Mouse (Mus musculus): ENCODE results near the gene Ncam1.

Ncam1 gene

DNA sequence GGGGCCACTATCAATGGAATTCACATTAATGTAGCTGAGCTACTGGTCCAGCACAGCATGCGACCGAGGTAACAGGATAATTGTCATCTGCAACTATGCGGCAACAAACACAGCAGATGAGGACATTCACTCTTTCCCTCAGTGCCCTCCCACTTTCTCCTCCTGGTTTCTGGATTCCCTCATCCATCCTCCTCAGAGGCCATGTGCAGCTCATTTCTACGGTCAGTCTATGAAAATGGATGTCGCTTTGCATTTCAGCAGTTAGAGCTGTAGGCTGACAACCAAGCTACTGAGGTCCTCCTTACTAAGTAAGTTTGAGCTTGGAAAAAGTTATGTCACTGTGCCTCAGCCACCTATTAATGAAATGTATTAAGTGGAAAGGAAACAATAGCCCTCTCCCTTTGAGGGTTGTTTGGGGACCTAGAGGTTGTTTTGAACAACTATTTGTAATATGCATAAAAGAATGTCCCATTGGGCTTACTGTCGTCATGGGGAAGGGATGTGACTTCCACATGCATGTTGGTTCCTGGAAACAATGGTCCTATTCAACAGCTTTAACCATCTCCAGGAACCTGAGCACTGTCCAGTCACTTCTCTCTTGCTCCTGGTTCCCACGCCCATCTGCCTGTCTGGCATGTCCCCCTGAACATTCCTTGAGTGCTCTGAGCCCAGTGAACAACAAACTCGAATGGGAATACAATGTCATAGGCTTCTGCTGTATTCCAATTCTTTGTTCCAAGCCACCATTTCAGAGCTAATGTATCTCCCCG lies 122.8 kb downstream of the Ncam1 start:
- no peak for DNase-seq

DNA sequence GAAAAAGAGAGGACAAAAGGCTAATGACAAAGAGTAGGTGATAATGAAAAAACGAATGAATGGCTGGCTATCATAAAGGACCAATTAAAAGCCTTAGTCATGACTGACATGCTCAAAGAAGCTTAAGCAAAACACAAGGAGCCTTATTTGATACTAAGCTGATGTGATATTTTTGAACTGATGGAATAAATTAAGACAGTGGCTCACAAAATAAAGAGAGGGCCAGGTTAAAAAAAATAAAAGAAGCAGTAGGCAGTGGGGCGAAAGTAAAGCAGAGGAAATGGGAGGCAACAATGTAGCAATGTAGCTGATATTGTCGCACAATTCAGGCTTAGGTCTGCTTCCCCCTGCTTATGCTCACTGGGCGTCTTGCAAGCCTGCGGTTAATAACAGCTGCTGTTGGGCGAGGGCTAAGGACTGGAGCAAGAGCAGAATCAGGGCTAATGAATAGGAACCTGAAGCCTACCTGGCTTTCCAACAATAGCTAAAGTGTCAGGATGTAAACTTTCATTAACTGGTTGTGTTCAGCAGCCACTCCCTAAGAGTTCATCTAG lies 126.0 kb downstream of the Ncam1 start:
- no peak for DNase-seq

DNA sequence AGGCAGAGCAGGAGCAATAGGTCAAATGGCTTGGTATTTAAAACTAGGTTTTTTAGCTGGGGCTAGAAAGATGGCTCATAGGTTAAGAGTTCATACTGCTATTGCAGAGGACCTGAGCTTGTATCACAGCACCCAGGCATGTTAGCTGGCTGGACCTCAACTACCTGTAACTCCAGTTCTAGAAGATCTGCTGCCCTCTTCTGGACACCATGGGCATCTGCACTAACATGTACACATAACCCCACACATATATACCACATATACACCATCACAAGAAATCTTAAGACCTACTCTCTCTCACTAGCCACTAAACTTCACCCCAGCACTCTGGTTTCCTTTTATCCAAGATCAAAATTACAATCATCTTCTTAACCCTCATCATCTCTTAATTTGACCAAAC lies 131.7 kb downstream of the Ncam1 start:
- DNase-seq = no peak

DNA sequence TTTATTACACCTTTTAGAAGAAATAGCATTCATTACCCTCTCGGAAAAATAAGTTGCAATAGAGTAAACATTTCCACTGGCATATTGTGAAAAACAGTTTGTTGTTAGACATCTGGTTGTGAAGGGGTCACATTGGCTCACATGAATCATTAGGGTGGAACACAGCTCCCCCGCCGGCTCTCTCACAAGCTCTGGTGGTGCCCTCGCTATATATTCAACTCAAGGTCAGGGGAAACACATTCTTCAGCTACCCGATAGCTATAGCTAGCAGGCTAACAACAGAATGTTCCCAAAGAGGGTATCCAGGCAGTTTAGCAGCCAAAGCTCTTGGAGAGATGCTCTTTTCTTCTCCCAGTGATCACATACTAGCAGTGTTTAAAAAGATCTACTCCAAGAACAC lies 133.4 kb downstream of the Ncam1 start:
- DNase-seq = no peak

DNA sequence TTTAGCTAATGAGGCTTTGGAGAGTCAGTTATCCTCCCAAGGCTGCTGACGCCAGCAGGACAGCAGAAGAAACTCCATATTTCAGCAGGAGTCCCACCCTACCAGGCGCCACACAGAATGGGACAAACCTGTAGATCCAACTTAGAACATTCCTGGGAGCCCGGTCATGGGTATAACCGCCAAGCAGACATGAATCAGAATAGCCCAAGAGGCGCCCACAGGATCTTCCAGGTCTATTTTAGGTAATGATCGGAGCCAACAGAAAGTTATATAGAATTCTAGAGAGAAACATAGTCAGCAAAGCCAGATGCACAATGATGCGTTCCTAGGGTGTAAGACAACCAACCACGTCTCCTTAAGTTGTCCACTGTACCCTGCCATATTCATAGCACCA lies 134.8 kb downstream of the Ncam1 start:
- DNase-seq = no peak

DNA sequence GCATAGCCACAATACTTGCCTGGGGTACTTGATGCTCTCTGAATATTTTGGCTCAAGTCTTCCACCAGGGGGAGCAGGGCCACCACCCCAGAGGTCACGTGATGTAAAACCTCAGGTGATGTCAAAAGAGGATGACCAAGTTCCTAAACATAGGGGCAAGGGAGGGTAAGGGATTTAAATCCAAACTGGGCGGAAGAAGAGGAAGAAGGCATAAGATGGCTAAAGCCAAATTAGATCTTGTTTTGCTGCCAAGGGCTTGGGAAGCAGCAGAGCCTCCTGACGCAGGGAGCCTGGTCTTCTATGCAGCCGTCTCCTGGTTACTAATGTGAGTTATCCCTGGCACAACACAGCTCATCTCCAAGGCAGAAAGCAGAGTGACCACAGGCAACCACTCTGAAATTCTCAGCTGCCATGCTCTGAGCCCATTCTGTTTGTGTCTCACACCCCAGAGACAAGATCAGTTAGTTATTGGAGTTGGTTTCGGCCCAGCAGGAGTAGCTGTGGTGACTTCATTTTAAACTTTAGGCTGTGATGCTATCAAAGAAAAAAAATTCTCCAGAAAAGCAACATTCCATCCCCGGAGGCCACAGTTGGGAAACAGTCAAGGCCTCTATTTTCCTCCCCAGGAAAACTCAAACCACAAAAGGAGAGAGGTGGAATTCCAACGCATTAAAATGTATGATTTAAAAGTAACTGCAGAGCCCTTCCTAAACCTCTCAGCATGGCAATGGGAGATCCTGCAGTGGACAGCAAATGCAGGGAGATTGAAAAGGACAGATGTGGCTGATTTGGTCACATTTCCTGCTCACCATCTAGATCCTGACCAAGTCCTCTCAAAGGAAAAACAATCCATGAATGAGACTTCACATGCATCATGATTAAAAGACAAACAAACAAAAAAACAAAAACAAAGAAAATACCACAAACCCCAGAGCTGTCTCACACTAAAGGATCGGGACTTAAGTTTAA lies 135.5 kb downstream of the Ncam1 start:
- DNase-seq = peak in 1 of 2 experiments; percentile 46

DNA sequence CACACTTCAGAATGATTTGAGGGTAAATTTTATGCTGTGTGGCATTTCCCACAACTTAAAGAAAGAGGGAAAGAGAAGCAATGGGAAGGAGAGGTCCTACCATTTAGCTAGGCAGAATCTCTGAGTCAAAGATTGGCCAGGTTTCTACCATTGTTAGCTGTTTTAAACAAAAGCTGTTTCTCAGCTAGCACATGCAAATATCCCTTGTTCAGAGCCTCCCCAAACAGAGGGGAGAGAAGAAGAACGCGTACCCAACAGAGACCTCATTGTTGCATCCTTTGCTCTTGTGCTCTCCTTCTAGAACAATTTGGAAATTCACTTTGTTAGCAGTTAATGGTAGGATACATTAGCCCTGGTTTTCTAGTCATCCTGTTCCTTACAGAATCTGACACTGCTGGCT lies 137.2 kb downstream of the Ncam1 start:
- no peak for DNase-seq

DNA sequence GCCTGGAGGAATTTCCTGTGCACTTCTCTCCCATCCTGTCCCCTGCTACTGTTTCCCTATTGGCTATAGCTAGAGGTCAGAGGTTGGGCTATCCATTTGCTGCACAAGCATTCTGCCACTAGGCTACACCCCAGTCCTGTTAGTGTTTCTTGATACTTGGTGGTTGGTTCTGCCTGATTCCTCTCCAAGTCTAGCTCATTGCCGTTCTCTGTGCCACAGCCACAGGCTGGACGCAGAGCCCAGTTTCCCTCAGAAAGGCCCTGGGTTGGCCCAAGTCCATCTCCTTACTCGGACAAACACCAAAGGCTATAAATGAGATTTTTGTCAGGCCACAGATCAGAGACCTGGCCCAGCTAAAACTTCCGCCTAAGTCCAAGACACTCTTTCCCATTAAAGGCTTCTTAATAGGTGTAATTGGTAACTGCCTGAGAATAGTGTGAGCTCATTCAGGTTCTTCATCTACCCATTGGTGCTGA lies 140.3 kb downstream of the Ncam1 start:
- DNase-seq = peak; percentile 27 to 36

DNA sequence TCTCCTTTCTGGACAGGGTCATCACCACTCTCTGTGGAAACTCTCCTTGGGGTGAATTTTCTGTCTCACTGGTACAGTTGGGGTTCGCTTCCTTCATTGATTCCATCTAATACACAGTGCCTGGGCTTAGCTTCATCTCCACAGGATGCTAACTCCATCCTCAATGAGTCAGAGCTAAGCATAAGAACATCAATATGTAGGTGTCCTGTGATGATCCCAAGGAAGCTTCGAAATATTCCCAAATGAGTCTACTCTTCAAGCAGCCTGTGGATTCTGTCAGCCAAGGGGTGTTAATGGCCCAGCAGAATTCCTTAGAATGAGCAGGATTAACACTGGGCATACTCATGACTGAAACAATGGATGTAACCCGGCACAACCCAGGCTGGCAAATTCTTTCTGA lies 144.3 kb downstream of the Ncam1 start:
- DNase-seq = no peak

DNA sequence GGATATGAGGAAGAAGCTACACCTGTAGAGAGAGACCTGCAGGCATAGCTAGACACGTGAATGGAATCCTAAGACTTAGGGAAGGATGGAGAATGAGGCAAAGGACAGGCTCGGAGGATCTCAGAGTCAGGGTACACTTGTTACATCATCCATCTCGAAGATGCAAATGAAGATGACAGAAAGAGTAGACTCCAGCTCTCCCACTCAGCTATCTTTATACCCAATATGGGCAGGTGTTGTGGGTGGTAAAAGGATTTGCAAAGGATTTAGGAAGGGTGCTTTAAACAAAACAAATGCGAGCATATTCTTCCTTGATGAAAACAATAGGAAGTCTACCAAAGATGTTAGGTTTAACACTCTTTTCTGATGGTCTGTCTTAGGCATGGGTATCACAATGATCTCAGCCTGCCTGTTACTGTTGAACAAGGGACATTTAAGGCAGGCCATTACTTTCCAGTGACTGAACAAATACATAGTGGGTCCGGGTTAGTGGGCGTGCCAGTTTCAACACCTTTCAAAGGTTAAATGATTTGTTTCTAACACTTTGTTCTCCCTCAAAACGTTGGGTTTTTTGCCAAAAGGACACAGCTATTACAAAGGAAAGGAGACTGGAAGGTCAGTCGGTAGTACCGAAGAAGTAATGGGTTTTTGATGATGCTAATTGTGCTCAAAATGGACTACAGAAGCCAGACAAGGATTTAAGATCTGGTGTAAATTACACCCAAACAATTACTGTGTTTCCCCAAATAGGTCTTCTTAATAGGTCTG lies 145.1 kb downstream of the Ncam1 start:
- no peak for DNase-seq

DNA sequence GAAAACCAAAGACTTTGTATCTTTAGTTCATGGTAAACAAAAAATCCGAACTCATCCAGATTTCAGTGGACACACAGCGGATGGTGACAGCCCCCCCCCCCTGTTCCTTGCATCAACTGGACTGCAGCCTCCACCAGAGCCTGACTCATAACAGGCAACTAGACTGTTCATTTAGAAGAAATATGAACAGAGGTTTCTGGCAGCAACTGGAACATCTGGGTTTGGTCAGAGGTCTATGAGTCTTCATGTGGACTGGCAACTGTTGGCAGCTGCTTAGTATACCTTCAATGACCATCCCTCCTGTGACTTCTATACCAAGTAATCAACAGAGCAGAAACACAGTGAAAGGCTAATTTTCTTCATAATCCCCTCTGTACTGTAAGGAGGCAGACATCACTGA lies 154.4 kb downstream of the Ncam1 start:
- DNase-seq = no peak

DNA sequence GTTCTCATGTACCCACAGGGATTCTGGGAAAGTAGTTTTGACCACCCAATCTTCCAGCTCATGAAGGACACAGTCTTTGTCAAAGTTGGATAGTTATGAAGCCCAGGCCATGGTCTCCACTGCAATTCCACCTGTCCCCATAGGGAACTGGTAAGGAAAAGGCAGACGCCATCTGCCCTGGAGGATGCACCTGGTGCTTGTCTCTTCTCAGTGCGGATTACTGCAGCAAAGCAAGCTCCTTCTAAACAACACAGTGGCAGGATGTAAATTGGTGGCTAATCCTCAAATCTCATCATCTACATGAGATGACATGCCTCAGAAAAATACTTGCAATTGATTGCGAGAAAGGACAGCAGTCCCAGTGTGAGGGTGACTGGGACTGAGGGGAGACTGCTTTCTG lies 158.0 kb downstream of the Ncam1 start:
- DNase-seq = no peak

DNA sequence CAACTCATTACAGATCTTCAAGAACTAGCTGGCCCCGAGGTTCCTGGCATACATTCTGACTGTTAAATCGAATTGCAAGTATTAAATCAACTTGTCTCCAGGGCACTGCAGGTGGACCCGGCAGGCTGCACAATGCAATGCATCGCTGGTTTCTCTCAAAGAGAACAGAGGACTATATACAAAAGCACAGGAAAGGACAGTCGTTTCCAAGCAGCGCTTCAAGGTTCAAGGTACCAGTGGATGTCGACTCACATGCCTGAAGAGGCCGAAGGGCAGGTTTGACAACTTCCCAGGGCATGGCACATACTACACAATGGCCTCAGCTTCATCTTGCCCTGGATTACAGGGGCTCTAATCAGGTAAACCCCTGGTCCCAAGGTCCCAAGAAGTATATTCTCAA lies 158.6 kb downstream of the Ncam1 start:
- peak; percentile 24 to 53 for DNase-seq

DNA sequence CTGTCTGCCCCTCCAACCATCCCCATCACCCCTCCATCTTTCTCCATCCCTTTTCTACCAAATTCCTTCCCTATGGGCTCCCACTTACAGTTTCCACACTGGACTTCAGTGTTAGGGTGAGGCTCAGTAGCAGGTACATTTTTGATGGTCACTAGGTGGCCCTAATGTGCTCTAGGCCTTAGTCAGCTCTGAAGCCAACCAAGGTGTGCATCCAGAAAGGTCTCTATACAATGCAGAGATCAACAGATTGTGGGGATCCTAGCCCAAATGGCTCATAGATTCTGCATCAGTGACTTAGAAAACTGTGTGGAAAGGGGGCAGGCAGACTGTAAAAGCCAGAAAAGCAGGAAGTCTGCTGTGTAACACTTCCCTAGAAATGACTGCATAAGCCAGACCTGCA lies 160.8 kb downstream of the Ncam1 start:
- no peak for DNase-seq

DNA sequence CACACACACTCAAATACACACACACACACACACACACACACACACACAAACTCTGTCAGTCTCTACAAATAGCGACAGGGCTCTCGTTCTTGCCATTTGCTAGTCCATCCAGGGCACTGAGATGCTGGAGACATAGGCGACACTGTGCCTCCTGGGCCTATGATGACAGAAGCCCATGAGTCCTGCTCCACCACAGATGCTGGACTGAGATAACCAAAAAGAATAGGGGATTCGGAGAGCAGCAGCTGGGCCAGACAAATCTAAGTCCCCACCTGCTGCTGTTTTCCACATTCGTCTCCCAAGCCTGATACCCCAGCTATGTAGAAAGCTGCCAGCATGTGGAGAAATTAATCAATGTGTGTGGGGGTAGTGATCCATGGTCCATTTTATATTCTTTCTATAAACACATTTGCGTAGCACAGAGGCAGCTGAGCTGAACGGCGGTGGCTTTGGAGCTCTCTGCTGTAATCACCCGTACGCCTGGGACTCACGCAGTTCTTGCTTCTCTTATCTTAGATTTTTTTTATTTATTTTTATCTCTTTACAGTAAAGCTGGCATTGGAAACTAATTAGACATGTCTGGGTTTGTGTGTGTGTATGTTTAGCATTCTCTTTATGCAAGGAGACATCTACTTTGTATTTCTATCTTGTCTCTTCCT lies 162.9 kb downstream of the Ncam1 start:
- DNase-seq = no peak

DNA sequence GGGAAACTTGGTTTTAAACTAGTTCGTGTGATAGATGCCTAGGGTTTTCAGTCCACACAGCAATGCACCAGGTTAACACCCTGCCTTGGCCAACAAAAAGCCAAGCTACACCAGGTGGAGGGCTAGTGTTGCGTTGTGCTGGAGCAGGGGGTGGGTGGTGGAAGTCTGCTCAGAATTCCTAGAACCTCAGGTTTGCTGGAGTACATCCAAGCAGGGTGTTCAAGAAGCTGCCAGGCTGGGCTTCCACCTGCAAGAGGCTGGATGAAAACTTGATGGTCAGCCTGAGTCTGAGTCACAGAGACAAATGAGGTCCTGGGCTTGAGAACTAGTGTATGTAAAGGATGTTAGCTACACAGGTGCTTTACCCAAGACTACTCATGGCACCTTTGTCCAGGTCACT lies 166.1 kb downstream of the Ncam1 start:
- no peak for DNase-seq

DNA sequence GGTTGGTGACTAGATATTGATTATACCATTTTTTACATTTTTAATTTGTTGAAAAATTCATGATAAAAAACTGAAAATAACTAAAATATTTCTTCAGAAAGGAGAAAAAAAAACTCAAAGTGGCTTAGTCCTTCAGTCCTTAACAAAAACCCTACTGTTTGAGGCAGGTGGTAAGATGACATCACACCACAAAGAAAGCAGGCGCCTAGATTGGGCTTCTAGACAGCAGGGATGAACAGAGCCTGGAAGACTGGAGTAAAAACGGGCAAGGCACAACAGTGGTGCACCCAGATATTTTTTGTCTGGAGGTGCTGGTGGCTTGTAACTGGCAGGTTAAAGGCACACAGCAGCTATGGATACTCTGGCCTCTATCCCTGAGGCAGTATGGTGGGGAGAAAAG lies 168.4 kb downstream of the Ncam1 start:
- no peak for DNase-seq

DNA sequence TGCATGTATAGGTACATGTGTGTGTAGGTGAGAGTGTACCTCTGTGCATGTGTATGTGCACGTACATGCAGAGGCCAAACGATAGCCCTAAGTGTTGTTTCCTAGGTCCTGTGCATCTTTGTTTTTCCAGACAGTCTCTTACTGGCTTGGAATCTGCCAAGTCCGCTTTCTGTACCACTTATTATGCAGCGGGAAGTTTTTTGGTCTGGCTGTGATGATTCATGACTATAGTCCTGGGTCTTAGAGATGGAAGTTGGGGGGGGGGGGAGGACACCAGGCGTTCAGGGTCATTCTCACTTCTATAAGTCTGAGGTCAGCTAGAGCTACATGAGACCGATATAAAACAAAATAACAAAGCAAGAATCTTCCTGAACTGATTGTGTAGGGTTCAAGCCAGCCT lies 173.8 kb downstream of the Ncam1 start:
- DNase-seq = no peak

DNA sequence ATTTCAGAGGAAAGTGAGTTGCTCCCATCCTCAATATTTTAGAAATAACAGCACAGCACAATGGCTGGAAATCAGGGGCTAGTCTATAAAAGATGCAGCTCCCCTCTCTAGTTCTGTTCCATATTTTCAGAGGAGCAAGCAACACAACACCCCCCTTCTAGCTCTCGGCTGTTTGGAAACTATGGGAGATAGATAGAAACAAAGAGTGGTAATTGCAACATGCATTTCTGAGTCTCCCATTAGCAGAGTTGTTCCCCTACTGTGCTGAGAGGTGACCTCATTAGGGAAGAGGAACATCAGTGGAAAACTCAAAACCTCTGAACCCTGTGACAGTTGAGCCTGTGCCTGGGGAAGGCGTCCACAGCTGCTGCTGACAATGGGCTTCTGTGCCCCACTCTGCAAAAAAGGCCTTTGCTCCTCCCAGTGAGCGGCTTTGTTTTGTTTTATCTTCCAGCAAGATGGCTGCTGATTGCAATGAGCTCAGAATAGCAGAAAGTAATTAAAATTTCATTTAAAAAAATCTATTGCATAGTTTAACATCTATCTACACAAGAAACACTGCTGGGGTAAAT lies 174.7 kb downstream of the Ncam1 start:
- DNase-seq = no peak

DNA sequence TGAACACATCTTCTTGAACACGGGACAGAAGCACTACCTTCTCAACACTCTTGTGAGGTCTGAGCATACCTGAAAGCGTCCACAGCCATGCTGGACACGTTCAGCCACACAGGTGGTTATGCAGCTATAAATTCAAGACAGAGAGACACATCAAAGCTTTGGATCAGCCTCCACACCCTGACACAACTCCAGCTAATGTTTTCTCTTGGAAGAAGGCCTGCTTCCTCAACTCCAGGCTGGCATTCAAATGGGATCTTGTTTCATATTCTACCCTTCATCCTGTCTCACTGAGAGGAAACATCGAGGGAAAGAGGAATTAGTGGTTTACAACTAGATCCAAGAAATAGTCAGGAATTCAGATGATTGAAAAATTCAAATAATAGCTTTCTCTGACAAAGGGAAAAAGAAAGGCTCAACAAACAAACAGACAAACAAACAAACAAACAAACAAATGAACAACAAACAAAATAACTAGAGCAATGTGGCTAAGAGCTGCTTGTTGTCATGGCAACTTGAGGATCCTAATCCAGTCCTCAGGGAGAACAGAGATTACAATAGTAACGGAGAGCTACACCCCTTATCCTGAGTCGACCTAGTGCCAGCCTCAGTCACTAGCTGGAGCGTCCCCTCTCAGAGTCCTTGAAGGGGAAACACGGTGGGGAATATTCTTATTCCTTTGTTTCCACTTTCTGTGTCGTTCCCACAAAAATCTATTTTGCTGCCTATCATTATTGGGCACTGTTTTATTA lies 175.6 kb downstream of the Ncam1 start:
- DNase-seq = no peak

DNA sequence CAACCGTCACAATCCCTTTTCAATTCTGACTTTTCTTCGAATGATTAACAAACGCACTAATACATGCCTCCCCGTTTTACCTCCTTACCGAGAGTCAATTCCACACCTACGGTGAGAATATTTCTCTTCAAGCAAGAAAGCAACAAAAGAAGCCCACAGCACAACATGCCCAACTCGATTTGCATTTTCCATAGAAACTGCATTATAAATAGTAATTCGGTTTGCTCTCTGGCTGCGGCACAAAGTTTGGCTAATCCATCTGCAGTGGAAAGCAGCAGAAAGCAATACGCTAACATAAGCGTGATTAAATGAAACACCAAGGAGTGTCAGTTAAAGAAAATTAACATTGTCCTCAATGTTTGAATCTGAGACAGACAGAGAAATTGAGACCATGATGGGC lies 177.0 kb downstream of the Ncam1 start:
- DNase-seq = no peak

Measured in kidney, postnatal 25 days (tissue).